Mouse (Mus musculus) spleen, adult 2 months (tissue): ENCODE results near the gene Rdm1.

Source experiments
- CTCF ChIP-seq: fragments of 200-500 bp; IDR thresholded peaks from 2 replicates; pipeline ENCODE4 v1.5.1; 2011; ENCODE audit warnings: mild to moderate bottlenecking, inconsistent platforms; ENCODE audit not compliant: insufficient read depth, insufficient read length, insufficient replicate concordance; ENCODE audit errors: extremely low read depth
- POLR2A ChIP-seq: fragments of 200-500 bp; IDR thresholded peaks from 2 replicates; pipeline ENCODE4 v1.6.1; 2011; ENCODE audit warnings: low read depth, low read length, inconsistent platforms

DNA sequence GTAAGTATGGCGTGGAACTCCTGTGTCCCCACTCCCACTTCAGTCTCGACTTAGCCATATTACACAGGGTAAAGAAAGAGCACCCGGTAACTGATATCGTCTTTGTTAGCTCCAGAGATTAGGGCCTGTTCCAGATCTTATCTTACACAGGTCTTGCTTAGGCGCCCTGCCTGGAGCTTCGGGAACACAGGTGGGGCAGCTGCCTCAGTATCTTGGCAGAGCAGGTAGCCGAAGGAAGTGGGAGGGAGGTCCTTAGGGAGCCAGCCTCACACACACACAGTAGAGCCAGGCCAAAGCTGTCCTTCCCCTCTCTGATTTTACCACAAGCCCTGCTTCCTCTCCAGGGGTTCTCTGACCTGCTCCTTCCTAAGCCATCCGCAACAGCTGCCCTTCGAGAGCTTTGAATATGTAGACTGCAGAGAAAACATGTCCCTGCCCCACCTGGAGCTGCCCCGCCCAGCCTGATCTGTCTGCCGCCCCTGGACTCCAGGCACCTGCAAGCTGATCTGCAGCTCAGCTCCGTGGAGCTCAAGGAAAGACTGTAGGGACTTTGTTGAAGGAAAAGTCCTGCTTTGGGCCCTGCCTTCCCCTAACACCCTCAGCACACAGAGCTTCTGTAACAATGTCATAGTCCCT, 36.9 kb upstream of the Rdm1 start:
- TF ChIP-seq CTCF: no peak
- TF ChIP-seq POLR2A: no peak
